Mouse (Mus musculus) cortical plate, adult 2 months (tissue): Measurements from ENCODE around the gene Noc4l.

Source experiments
- CTCF ChIP-seq: fragments of 200-500 bp; IDR thresholded peaks from 2 replicates; pipeline ENCODE4 v1.5.1; 2011; ENCODE audit warnings: mild to moderate bottlenecking, control low read depth, low read length; ENCODE audit not compliant: insufficient read depth; ENCODE audit errors: extremely low read depth
- POLR2A ChIP-seq: fragments of 200-500 bp; IDR thresholded peaks from 2 replicates; pipeline ENCODE4 v1.6.1; 2011; ENCODE audit warnings: mild to moderate bottlenecking, low read length, control low read depth; ENCODE audit not compliant: insufficient read depth; ENCODE audit errors: extremely low read depth

DNA sequence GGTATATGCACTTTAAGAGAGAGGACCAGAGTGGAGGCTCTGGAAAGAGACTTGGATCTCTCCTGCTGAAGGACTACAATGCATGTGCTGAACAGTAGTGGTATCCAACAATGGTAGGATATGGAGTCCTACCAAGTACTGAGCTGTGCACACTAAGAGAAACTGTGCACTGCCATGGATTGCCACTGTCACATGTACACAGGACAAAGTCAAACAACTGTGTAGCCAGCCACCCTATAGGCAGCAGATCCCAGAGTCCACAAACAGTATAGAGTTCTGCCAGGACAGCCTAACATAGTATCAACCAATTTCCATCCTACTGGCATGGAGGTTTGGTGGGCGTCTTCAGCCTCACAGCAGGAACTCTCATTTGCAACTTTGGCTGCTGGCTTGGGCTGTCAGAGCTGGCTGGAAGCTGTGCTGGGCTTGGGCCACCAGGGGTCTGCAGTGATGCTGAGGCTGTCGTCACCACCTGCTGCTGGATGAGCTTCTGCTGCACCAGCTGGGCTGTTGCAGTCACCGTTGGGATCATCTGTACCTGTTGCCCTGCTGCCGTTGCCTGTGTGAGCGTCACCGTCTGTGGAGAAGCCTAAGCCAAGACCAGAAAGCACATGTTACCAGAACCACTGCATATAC, 12.4 kb upstream of the Noc4l start:
- TF ChIP-seq CTCF (no peak), POLR2A (no peak)
